Comparison of ENCODE assay signal across 7 mouse cellular contexts in genomic region chr4:59187289-59187688, GRCm38 (mm10). TPM values are rescaled to one million over a fixed set of nuclear protein-coding genes. Genes with fewer than 3 reads are reported as not detected.
DNase-seq lines count a peak whose midpoint lies in the region.

No protein-coding gene starts in this region.

- DNase-seq in layer of hippocampus, adult 18-20 months (ENCODE audit: low spot score in 2 of 2) = peak; percentile 9 to 69
- no peak for DNase-seq in layer of hippocampus, adult 9-10 months (ENCODE audit: low spot score)
- DNase-seq in MEL-GATA-1-ER (ENCODE audit: extremely low read depth, low read depth) = peak; percentile 74
- DNase-seq in c-Kit-positive CD71-negative TER-119-negative erythroid progenitor cells, embryonic 14.5 days (ENCODE audit: low read depth) = peak; percentile 74
- peak; percentile 67 for DNase-seq in induced T-regulatory cell, adult 2 months (ENCODE audit: low read depth)
- DNase-seq in lung, postnatal 36 days = peak; percentile 74
- no peak for DNase-seq in ovary, postnatal 36 days (ENCODE audit: low spot score)

RNA-seq across cellular contexts. Expression of gene Ugcg, which starts 1.8 kb away (rescaled TPM):
- total RNA-seq in layer of hippocampus, adult 18-20 months (2021) = 10 to 100 TPM; 64.4 to 68.6 TPM

RNA-seq across cellular contexts. Expression of gene AI481877, which starts 48.5 kb away (rescaled TPM):
- total RNA-seq in layer of hippocampus, adult 18-20 months (2021) = not detected

Comparison
In these comparisons a context has a peak if more than half of its experiments do, and no peak if none do; other contexts are left out.
1. DNase-seq: peak in layer of hippocampus, adult 18-20 months (2 of 2), MEL-GATA-1-ER (single experiment), c-Kit-positive CD71-negative TER-119-negative erythroid progenitor cells, embryonic 14.5 days (single experiment), induced T-regulatory cell, adult 2 months (single experiment) and lung, postnatal 36 days (single experiment); none in layer of hippocampus, adult 9-10 months (single experiment) and ovary, postnatal 36 days (single experiment).